ENCODE assay signal across 35 mouse cellular contexts in the genomic region with DNA sequence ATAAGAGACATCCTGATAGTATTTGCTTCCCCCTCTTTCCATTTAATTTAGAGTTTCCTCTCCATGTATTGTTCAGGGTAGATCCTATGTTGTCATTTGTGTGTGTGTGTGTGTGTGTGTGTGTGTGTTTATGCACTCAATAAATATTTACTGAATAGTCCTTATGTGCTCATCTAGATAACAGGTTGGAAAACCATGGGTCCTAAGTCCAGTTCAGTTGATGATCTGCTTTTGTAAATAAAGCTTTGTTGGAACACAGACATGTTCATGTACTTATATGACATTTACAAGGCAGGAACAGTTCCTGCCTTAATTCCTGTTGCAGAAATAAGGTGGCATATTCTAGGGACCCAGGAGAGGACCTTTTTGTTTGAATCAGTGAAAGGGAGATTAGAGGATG.
"Had no signal": no experiment of that assay in that cellular context is flagged by ENCODE, and none has a peak within 500 bp of the region (broad histone marks: within the 10 kb centered on the region; RNA-seq: fewer than 3 reads in every experiment).

No protein-coding gene starts in this region.

- H3K36me3 ChIP-seq: heart, embryonic 10.5 days; heart, embryonic 12.5 days; heart, embryonic 13.5 days; heart, embryonic 15.5 days; hindbrain, embryonic 10.5 days; hindbrain, embryonic 12.5 days; hindbrain, embryonic 13.5 days; hindbrain, embryonic 15.5 days; intestine, embryonic 15.5 days; kidney, embryonic 15.5 days had no signal

- ATAC-seq: hindbrain, embryonic 16.5 days; hindbrain, postnatal 0 days; inflammation-experienced regulatory T-cells, adult 6 months; intestine, embryonic 15.5 days; intestine, embryonic 16.5 days; intestine, postnatal 0 days had no signal

- H3K9ac ChIP-seq: heart, embryonic 12.5 days; heart, embryonic 13.5 days; heart, embryonic 15.5 days; hindbrain, embryonic 12.5 days; hindbrain, embryonic 13.5 days; hindbrain, embryonic 14.5 days; hindbrain, embryonic 15.5 days; intestine, embryonic 15.5 days; kidney, embryonic 15.5 days had no signal

- H3K4me2 ChIP-seq: heart, embryonic 11.5 days; heart, embryonic 12.5 days; heart, embryonic 13.5 days; heart, embryonic 15.5 days; hindbrain, embryonic 12.5 days; hindbrain, embryonic 13.5 days; hindbrain, embryonic 14.5 days; hindbrain, embryonic 15.5 days; intestine, embryonic 15.5 days; kidney, embryonic 15.5 days had no signal

- H3K4me1 ChIP-seq: heart, embryonic 10.5 days; heart, embryonic 12.5 days; heart, embryonic 13.5 days; heart, embryonic 15.5 days; hindbrain, embryonic 10.5 days; hindbrain, embryonic 12.5 days; hindbrain, embryonic 13.5 days; hindbrain, embryonic 15.5 days; intestine, embryonic 15.5 days; kidney, embryonic 15.5 days had no signal

- H3K27ac ChIP-seq: heart, embryonic 10.5 days; heart, embryonic 13.5 days; heart, embryonic 15.5 days; hindbrain, embryonic 10.5 days; hindbrain, embryonic 12.5 days; hindbrain, embryonic 13.5 days; hindbrain, embryonic 14.5 days; hindbrain, embryonic 15.5 days; hindbrain, postnatal 0 days; intestine, embryonic 15.5 days; kidney, embryonic 15.5 days; kidney, postnatal 0 days; layer of hippocampus, adult 2 months had no signal

- H3K27me3 ChIP-seq: heart, embryonic 12.5 days; heart, embryonic 13.5 days; heart, embryonic 15.5 days; hindbrain, embryonic 12.5 days; hindbrain, embryonic 13.5 days; hindbrain, embryonic 15.5 days; intestine, embryonic 15.5 days; kidney, embryonic 15.5 days had no signal

- H3K4me3 ChIP-seq: heart, embryonic 10.5 days; heart, embryonic 12.5 days; heart, embryonic 13.5 days; heart, embryonic 15.5 days; hindbrain, embryonic 10.5 days; hindbrain, embryonic 12.5 days; hindbrain, embryonic 13.5 days; hindbrain, embryonic 15.5 days; intestine, embryonic 15.5 days; kidney, embryonic 15.5 days; layer of hippocampus, adult 2 months had no signal

- DNase-seq: heart, postnatal 10 days; heart, postnatal 14 days; heart, postnatal 36 days; heart, postnatal 4 days; kidney, adult 11 months; kidney, adult 18-20 months; kidney, adult 2 months; kidney, adult 8-10 months; kidney, adult 9 months; kidney, postnatal 10 days; kidney, postnatal 14 days; kidney, postnatal 25 days; kidney, postnatal 36 days; kidney, postnatal 4 days; layer of hippocampus, adult 9-11 months; layer of hippocampus, postnatal 36 days had no signal

- H3K9me3 ChIP-seq: heart, embryonic 10.5 days; heart, embryonic 12.5 days; heart, embryonic 13.5 days; heart, embryonic 15.5 days; hindbrain, embryonic 10.5 days; hindbrain, embryonic 12.5 days; hindbrain, embryonic 13.5 days; hindbrain, embryonic 15.5 days; intestine, embryonic 15.5 days; kidney, embryonic 15.5 days had no signal
